Mouse (Mus musculus): Measurements from ENCODE around the gene Mapkapk2. TPM values are rescaled to one million over a fixed set of nuclear protein-coding genes. Genes with fewer than 3 reads are reported as not detected.

Gene Mapkapk2
- polyA plus RNA-seq, 1 experiment from 2014 or later, result 63.1 TPM

Other genes with a start within 250 kb of the Mapkapk2 start
- gene Fcmr, start 232.2 kb downstream of the Mapkapk2 start, polyA plus RNA-seq (2016; fragmentation: Nextera tagmentation; extraction: Ambion mirVana), result not detected in 2 replicates
- gene Il24, start 210.4 kb downstream of the Mapkapk2 start, polyA plus RNA-seq (2016; fragmentation: Nextera tagmentation; extraction: Ambion mirVana), result not detected in 2 replicates
- not detected in 2 replicates for gene Il20, start 186.4 kb downstream of the Mapkapk2 start, polyA plus RNA-seq (2016; fragmentation: Nextera tagmentation; extraction: Ambion mirVana)
- 0.33 and 0.46 TPM in 2 replicates for gene Il19, start 157.7 kb downstream of the Mapkapk2 start, polyA plus RNA-seq (2016; fragmentation: Nextera tagmentation; extraction: Ambion mirVana)
- gene Il10, start 78.0 kb downstream of the Mapkapk2 start, polyA plus RNA-seq (2016; fragmentation: Nextera tagmentation; extraction: Ambion mirVana), result not detected in 2 replicates
- 6.5 and 8.7 TPM in 2 replicates for gene Dyrk3, start 40.5 kb upstream of the Mapkapk2 start, polyA plus RNA-seq (2016; fragmentation: Nextera tagmentation; extraction: Ambion mirVana)
- 66.6 and 67.7 TPM in 2 replicates for gene Eif2d, start 55.4 kb upstream of the Mapkapk2 start, polyA plus RNA-seq (2016; fragmentation: Nextera tagmentation; extraction: Ambion mirVana)
- 1.1 and 2.1 TPM in 2 replicates for gene Rassf5, start 147.4 kb upstream of the Mapkapk2 start, polyA plus RNA-seq (2016; fragmentation: Nextera tagmentation; extraction: Ambion mirVana)
- gene Ikbke, start 181.8 kb upstream of the Mapkapk2 start, polyA plus RNA-seq (2016; fragmentation: Nextera tagmentation; extraction: Ambion mirVana), result 2.6 and 2.7 TPM in 2 replicates

All from embryonic facial prominence, embryonic 12.5 days (tissue).